Mouse (Mus musculus): ENCODE results near the gene Srpk2. TPM values are rescaled to one million over a fixed set of nuclear protein-coding genes. Genes with fewer than 3 reads are reported as not detected.

The Srpk2 gene
- total and polyA plus RNA-seq, 2 experiments from 2014 or later = 62.2 to 150 TPM

- H3K4me3 ChIP-seq (ENCODE audit: low read length) = no peak overlapping the region
- no peak for ATAC-seq
- no peak for DNase-seq (ENCODE audit: low spot score)
- H3K27me3 ChIP-seq (ENCODE audit: insufficient read depth, low read length) = no peaks in the 10 kb centered on the region
- H3K27ac ChIP-seq = no peak overlapping the region
- H3K4me2 ChIP-seq (ENCODE audit: low read depth, low read length) = no peak overlapping the region
- 94% methylated on average over 10 of the region's 10 CpGs for WGBS
- 0 out of 2 replicates have a peak, but pooled peaks cover 3% of the 10 kb centered on the region for H3K4me1 ChIP-seq (ENCODE audit: insufficient read depth, low read length)
- no peaks in the 10 kb centered on the region for H3K9me3 ChIP-seq (ENCODE audit: low read length)
- no peak overlapping the region for H3K9ac ChIP-seq (replicated peaks; ENCODE audit: low read length)
- H3K36me3 ChIP-seq (ENCODE audit: insufficient read depth, low read length) = peaks cover 29% of the 10 kb centered on the region
- TF ChIP-seq CTCF (IDR thresholded peaks at IDR 0.05; ENCODE audit: low read depth) = no peak
Measured at GRCm38 (mm10) chr5:23515038-23515437, 169.4 kb downstream of the Srpk2 start.

- no peak overlapping the region for H3K4me2 ChIP-seq (ENCODE audit: low read depth, low read length)
- H3K9ac ChIP-seq (replicated peaks; ENCODE audit: low read length) = no peak overlapping the region
- H3K27ac ChIP-seq = no peak overlapping the region
- no peaks in the 10 kb centered on the region for H3K4me1 ChIP-seq (ENCODE audit: insufficient read depth, low read length)
- ATAC-seq = no peak
- H3K36me3 ChIP-seq (ENCODE audit: insufficient read depth, low read length) = peaks cover 29% of the 10 kb centered on the region
- no peak for DNase-seq (ENCODE audit: low spot score)
- no peak for TF ChIP-seq CTCF (IDR thresholded peaks at IDR 0.05; ENCODE audit: low read depth)
- no peaks in the 10 kb centered on the region for H3K27me3 ChIP-seq (ENCODE audit: insufficient read depth, low read length)
- no peak overlapping the region for H3K4me3 ChIP-seq (ENCODE audit: low read length)
- WGBS = 92% methylated on average over 13 of the region's 13 CpGs
- H3K9me3 ChIP-seq (ENCODE audit: low read length) = no peaks in the 10 kb centered on the region
Measured at GRCm38 (mm10) chr5:23513468-23513867, 170.9 kb downstream of the Srpk2 start.

GRCm38 (mm10) chr5:23512556-23512955 lies 171.9 kb downstream of the Srpk2 start:
- Histone ChIP-seq H3K36me3 (ENCODE audit: insufficient read depth, low read length) (peaks cover 27% of the 10 kb centered on the region), H3K9me3 (ENCODE audit: low read length) (no peaks in the 10 kb centered on the region), H3K4me3 (ENCODE audit: low read length) (no peak overlapping the region), H3K4me1 (ENCODE audit: insufficient read depth, low read length) (no peaks in the 10 kb centered on the region), H3K4me2 (ENCODE audit: low read depth, low read length) (no peak overlapping the region), H3K27me3 (ENCODE audit: insufficient read depth, low read length) (no peaks in the 10 kb centered on the region), H3K27ac (no peak overlapping the region), H3K9ac (replicated peaks; ENCODE audit: low read length) (no peak overlapping the region)
- no peak for ATAC-seq
- 94% methylated on average over 7 of the region's 7 CpGs for WGBS
- no peak for DNase-seq (ENCODE audit: low spot score)
- no peak for TF ChIP-seq CTCF (IDR thresholded peaks at IDR 0.05; ENCODE audit: low read depth)

- H3K9ac ChIP-seq (replicated peaks; ENCODE audit: low read length) = no peak overlapping the region
- no peak for ATAC-seq
- H3K4me1 ChIP-seq (ENCODE audit: insufficient read depth, low read length) = no peaks in the 10 kb centered on the region
- peaks cover 30% of the 10 kb centered on the region for H3K36me3 ChIP-seq (ENCODE audit: insufficient read depth, low read length)
- H3K27me3 ChIP-seq (ENCODE audit: insufficient read depth, low read length) = no peaks in the 10 kb centered on the region
- 91% methylated on average over 5 of the region's 5 CpGs for WGBS
- H3K4me3 ChIP-seq (ENCODE audit: low read length) = no peak overlapping the region
- no peak for TF ChIP-seq CTCF (IDR thresholded peaks at IDR 0.05; ENCODE audit: low read depth)
- H3K27ac ChIP-seq = no peak overlapping the region
- DNase-seq (ENCODE audit: low spot score) = no peak
- H3K4me2 ChIP-seq (ENCODE audit: low read depth, low read length) = no peak overlapping the region
- no peaks in the 10 kb centered on the region for H3K9me3 ChIP-seq (ENCODE audit: low read length)
Measured at GRCm38 (mm10) chr5:23511456-23511855, 173.0 kb downstream of the Srpk2 start.

- no peaks in the 10 kb centered on the region for H3K9me3 ChIP-seq (ENCODE audit: low read length)
- no peak overlapping the region for H3K9ac ChIP-seq (replicated peaks; ENCODE audit: low read length)
- H3K27me3 ChIP-seq (ENCODE audit: insufficient read depth, low read length) = no peaks in the 10 kb centered on the region
- DNase-seq (ENCODE audit: low spot score) (no peak), ATAC-seq (no peak)
- H3K4me1 ChIP-seq (ENCODE audit: insufficient read depth, low read length) = no peaks in the 10 kb centered on the region
- no peak overlapping the region for H3K4me2 ChIP-seq (ENCODE audit: low read depth, low read length)
- TF ChIP-seq CTCF (IDR thresholded peaks at IDR 0.05; ENCODE audit: low read depth) = no peak
- no peak overlapping the region for H3K4me3 ChIP-seq (ENCODE audit: low read length)
- no peak overlapping the region for H3K27ac ChIP-seq
- H3K36me3 ChIP-seq (ENCODE audit: insufficient read depth, low read length) = peaks cover 26% of the 10 kb centered on the region; the same call in 1 of the 2 replicates
- WGBS = 62% methylated on average over 6 of the region's 6 CpGs
Measured at GRCm38 (mm10) chr5:23508630-23509029, 175.8 kb downstream of the Srpk2 start.

DNA sequence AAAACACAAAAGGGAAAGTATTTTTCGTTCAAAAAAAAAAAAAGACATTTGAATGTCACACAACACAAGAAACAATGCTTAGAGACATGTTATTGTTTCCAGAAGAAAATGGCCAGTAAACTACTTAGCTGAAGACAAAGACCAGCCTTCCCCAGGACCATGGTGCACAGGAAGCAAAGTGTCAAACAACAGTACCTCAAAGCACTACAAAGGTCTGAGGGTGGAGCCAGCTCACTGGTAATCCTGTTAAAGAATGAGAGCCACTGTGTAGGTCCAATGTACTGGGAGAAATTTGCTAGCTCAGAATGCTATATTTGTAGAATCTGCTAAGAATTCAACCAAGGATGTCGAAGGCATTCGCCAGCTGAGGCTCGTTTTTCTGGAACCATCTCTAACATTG lies 177.2 kb downstream of the Srpk2 start:
- TF ChIP-seq CTCF (IDR thresholded peaks at IDR 0.05; ENCODE audit: low read depth) = no peak
- Histone ChIP-seq H3K4me3 (ENCODE audit: low read length) (no peak overlapping the region), H3K4me2 (ENCODE audit: low read depth, low read length) (no peak overlapping the region), H3K27ac (no peak overlapping the region), H3K4me1 (ENCODE audit: insufficient read depth, low read length) (no peaks in the 10 kb centered on the region), H3K27me3 (ENCODE audit: insufficient read depth, low read length) (no peaks in the 10 kb centered on the region), H3K9me3 (ENCODE audit: low read length) (no peaks in the 10 kb centered on the region), H3K9ac (replicated peaks; ENCODE audit: low read length) (no peak overlapping the region), H3K36me3 (ENCODE audit: insufficient read depth, low read length) (peaks cover 19% of the 10 kb centered on the region; the same call in 1 of the 2 replicates)
- 77% methylated on average over 4 of the region's 4 CpGs for WGBS
- ATAC-seq (no peak), DNase-seq (ENCODE audit: low spot score) (no peak)

DNA sequence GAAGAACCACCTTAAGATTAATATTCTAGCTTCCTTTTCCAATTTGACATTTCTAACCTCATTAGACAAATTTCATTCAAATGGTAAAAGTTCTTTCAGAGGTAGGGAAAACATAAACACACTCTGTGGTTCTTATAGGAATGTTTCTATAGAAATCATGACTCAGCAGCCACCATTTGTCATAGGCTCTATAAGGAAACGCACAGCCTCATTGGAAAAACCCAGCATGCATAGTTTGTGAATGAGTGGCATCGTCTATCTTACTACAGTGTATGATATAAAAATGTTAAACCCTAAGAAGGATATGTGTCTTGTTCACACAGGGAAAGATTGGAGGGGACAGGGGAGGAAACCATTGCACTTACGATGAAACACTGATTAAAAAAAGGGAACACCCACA lies 178.8 kb downstream of the Srpk2 start:
- Histone ChIP-seq H3K4me1 (ENCODE audit: insufficient read depth, low read length) (no peaks in the 10 kb centered on the region), H3K9ac (replicated peaks; ENCODE audit: low read length) (no peak overlapping the region), H3K27me3 (ENCODE audit: insufficient read depth, low read length) (no peaks in the 10 kb centered on the region), H3K9me3 (ENCODE audit: low read length) (no peaks in the 10 kb centered on the region), H3K4me3 (ENCODE audit: low read length) (no peak overlapping the region), H3K36me3 (ENCODE audit: insufficient read depth, low read length) (peaks cover 31% of the 10 kb centered on the region), H3K4me2 (ENCODE audit: low read depth, low read length) (no peak overlapping the region), H3K27ac (no peak overlapping the region)
- no peak for DNase-seq (ENCODE audit: low spot score)
- 85% methylated on average over 3 of the region's 3 CpGs for WGBS
- TF ChIP-seq CTCF (IDR thresholded peaks at IDR 0.05; ENCODE audit: low read depth) = no peak
- no peak for ATAC-seq
